Mouse (Mus musculus): ENCODE data around the gene Magi3.

Magi3 gene

GRCm38 (mm10) chr3:104189823-104190222 lies 30.4 kb downstream of the Magi3 start:
- no peak for DNase-seq (ENCODE audit: low spot score)

GRCm38 (mm10) chr3:104189234-104189633 lies 30.9 kb downstream of the Magi3 start:
- no peak for DNase-seq (ENCODE audit: low spot score)

- no peak for DNase-seq (ENCODE audit: low spot score)
Measured at GRCm38 (mm10) chr3:104184270-104184669, 35.9 kb downstream of the Magi3 start.

- DNase-seq (ENCODE audit: low spot score), result no peak
Measured at GRCm38 (mm10) chr3:104183656-104184055, 36.5 kb downstream of the Magi3 start.

- no peak for DNase-seq (ENCODE audit: low spot score)
Measured at GRCm38 (mm10) chr3:104182711-104183110, 37.5 kb downstream of the Magi3 start.

DNA sequence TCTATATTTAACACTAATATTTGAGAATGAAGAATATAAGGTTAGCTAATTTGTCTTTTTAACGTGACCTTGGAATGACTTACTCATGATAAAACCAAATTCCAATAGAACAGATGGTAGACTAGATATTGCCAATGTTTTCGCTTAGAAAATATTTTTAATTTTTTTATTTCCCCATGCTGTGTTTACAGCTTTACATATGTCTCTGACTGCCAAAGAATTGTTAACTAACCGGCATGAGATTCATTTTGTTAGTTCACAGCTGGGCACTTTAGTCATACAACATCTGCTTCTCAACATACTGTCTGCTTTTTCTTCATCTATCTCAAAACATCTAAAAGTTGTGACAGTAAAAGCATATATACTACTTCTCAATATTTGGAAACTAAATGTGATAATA lies 58.8 kb downstream of the Magi3 start:
- DNase-seq (ENCODE audit: low spot score), result no peak

- no peak for DNase-seq (ENCODE audit: low spot score)
Measured at GRCm38 (mm10) chr3:104160603-104161002, 59.6 kb downstream of the Magi3 start.

DNA sequence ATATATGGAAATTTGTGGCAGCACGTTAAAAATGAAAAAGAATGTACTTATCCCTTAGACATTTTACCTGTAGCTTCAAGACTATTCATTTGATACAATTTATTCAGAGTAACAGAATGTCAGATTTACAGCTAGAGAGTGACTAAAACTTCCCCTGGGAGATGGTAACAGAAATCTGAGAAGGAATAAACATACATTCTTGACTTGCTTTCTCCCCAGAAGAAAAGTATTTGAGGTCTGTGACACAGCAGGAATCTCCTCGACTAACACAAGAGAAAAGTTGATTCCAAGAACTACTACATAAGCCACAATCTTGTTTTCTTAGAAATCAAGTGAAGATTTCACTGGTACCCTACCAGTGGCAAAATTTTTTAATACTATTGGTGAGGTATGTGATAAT lies 70.0 kb downstream of the Magi3 start:
- no peak for DNase-seq (ENCODE audit: low spot score)

GRCm38 (mm10) chr3:104142376-104142775 lies 77.8 kb downstream of the Magi3 start:
- peak; percentile 12 for DNase-seq (ENCODE audit: low spot score)

GRCm38 (mm10) chr3:104138953-104139450 lies 81.2 kb downstream of the Magi3 start:
- no peak for DNase-seq (ENCODE audit: low spot score)

- DNase-seq (ENCODE audit: low spot score), result no peak
Measured at GRCm38 (mm10) chr3:104125628-104126027, 94.5 kb downstream of the Magi3 start.

DNA sequence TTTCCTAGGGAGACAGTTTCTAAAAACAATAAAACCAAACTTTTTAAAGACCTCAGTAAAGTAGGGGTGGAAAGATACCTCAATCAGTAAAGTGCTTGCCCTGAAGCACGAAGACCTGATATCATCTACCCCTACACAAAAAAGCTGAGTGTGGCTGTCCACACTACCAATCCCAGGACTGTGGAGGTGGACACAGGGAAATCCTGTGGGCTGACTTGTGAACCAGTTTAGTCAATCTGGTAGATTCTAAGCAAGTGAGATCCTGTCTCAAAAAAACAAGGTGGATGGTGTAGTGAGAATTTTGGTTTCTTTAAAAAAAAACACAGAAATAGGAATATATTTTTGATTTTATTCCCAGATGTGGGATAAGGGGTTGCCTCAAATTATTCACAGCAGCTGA lies 96.3 kb downstream of the Magi3 start:
- no peak for DNase-seq (ENCODE audit: low spot score)

GRCm38 (mm10) chr3:104109478-104109877 lies 110.7 kb downstream of the Magi3 start:
- no peak for DNase-seq (ENCODE audit: low spot score)

DNA sequence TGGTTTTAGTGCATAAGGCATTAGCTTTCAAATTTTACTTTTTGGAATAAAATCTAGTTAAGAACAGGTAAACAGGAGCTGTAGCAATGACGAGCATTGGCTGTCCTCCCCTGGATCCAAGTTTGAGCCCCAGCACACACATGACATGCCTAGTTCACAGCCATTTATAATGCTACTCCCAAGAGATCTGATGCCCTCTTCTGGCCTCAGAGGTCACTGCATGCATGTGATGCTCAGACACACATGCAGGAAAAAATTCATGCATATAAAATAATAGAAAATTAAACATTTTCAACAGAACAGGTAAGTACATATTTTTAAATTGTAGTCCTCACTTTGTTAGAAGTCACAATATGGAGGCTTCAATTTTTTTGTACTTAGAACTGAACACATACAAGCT lies 115.2 kb downstream of the Magi3 start:
- DNase-seq (ENCODE audit: low spot score), result peak; percentile 61

DNA sequence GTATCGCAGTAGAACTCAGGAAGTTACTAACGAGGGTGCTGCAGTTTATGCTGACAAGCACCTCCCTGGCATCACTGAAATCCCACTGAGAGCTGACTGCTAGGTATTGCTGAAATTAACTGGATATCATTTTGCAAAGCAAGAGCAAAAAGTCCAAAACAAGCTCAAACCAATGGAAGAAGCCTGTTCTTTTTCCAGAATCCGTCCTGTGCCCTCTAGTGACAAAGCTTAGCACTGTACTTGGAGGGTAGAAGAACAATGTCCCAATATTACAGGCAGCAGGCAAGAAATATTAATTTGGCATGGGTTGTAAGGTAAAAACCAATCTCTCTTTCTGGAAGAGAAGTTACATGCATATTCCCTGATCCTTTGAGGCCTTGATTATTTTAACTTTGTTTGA lies 118.5 kb downstream of the Magi3 start:
- no peak for DNase-seq (ENCODE audit: low spot score)

DNA sequence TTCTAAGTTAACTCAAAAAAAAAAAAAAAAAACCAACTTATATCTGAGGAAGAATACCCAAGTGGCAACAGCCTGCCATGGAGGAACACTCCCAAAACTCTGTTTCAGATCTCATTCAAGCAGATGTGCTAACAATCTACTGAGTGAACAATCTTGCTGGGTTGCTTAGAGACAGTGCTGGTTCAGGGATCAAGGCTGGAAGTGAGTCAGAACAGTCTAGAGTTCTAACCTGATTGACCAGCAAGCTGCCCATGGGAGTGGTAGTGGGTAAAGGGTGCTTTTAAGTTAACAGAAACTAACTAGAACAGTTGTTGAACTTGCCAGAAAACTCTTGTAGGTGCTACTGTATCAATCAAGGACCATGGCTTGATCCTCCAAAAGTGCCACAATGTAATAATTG lies 118.9 kb downstream of the Magi3 start:
- no peak for DNase-seq (ENCODE audit: low spot score)

GRCm38 (mm10) chr3:104095936-104096335 lies 124.2 kb downstream of the Magi3 start:
- DNase-seq (ENCODE audit: low spot score), result no peak

DNA sequence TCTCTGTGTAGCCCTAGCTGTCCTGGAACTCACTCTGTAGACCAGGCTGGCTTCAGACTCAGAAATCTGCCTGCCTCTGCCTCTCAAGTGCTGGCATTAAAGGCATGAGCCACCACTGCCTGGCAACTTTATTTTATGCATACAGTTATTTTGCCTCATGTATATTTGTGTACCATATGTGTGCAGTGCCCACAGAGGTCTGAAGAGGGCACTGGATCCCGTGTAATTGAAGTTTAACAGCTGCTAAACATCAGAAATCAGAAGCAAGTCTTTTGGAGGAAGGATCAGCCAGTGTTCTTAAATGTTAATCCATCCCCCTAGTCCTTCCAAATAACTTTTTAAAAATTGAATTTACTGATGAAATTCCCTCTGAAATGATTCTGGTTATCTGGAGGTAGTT lies 125.5 kb downstream of the Magi3 start:
- peak; percentile 14 for DNase-seq (ENCODE audit: low spot score)

- no peak for DNase-seq (ENCODE audit: low spot score)
Measured at GRCm38 (mm10) chr3:104092759-104093158, 127.4 kb downstream of the Magi3 start.

- DNase-seq (ENCODE audit: low spot score), result no peak
Measured at GRCm38 (mm10) chr3:104082031-104082430, 138.1 kb downstream of the Magi3 start.

DNA sequence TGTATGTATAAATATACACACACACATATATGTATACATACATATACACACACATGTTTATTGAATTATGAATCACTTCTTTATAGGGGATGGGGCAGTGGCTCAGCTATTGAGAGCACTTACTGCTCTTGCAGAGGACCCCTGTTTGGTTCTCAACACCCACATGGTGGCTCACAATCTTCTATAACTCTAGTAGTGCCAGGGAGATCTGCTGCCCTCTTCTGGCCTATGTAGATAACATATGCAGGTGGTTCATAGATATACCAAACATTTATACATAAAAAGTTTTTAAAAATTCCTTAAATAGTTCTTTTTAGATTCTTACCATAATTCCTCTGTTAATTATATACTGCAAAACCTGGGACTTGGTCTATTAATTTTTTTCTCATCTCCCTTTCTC lies 141.4 kb downstream of the Magi3 start:
- DNase-seq (ENCODE audit: low spot score), result no peak

DNA sequence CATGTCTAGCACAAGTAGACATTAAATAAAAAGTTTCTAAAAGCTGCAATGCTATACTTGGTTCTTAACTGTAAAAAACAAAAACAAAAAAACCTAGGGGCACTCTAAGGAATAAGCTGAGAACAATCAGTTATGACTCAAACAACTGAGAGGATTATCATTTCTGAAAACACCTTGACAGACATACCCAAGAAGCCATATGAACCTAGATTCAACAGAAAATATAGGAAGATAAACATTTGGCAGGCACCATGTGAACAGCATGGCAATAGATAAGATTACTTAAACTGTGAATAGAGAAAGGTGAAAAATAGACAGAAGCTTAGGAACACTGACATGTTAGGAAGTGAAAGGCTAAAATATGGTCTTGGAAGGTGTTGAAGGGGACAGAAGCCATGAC lies 150.8 kb downstream of the Magi3 start:
- DNase-seq (ENCODE audit: low spot score), result no peak

DNA sequence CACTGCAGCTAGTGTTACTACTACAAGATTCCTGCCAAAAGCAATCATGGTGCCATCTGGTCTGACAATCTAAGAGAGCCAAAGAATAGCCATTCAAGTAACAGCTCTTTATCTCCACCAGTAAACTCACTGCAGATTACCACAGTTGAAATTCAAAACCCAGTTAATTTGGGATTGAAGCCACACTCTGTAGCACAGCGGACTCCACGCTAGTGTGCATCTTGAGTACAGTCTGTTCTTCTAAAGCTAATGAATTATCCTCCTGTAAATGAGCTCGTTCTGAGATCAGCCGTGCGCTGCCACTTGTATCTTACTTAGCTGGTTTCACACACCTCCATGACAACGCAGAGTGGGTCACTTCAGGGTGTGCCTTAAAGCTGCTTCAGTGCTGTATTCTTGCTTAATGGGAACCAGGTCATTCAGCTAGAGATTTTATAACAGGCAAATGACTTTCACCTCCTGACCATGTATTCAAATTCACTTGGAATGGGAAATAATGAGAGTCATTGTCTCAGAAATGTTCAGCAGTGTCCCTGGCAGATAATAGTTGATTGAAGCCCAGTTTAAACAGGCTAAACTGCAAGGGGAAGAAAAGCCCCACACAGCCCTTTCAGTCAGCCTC lies 161.1 kb downstream of the Magi3 start:
- DNase-seq (ENCODE audit: low spot score), result peak; percentile 34

GRCm38 (mm10) chr3:104032747-104033146 lies 187.4 kb downstream of the Magi3 start:
- DNase-seq (ENCODE audit: low spot score), result no peak
